Mouse (Mus musculus) thymus, postnatal 25 days (tissue): ENCODE data around the gene Elp6.

ENCODE experiments used
- DNase-seq: peaks from one replicate; pipeline ENCODE4 v3.0.0; 2022

The Elp6 gene

DNA sequence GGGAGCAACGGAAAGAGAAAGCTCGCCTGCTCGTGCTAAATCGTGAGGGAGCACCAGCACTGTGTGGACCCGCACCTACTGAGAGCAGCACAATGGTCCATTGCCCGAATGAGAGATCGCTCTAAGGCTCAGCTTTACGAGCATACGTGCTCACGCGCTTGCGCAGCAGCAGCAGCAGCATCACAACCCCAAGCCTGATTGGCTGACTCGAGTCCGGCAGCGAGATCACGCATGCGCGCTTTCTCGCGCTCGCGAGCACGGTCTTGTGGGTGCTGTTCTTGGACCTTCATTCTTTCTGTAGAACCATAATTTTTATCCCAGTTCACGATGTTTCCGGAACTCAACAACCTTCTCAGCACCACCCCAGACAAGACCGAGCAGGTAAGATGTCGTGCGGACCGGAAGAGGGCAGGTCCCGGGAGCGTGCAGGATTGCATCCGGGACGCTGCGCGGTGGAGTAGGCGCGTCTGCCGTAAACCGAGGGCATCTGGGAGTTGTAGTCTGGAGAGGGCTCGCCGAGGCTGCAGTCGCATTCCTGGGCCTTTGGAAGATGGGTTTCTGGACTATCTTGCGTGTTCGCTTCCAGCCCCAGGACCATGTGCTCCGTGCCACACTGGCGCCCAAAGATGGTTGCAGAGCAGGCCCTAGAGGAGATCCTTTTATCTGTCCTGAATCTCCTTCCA lies at the start of gene Elp6:
Gene Elp6, plus strand, starts transcription at position 205 of the 683 bp plus-strand sequence.
- peak; percentile 89 for DNase-seq

DNA sequence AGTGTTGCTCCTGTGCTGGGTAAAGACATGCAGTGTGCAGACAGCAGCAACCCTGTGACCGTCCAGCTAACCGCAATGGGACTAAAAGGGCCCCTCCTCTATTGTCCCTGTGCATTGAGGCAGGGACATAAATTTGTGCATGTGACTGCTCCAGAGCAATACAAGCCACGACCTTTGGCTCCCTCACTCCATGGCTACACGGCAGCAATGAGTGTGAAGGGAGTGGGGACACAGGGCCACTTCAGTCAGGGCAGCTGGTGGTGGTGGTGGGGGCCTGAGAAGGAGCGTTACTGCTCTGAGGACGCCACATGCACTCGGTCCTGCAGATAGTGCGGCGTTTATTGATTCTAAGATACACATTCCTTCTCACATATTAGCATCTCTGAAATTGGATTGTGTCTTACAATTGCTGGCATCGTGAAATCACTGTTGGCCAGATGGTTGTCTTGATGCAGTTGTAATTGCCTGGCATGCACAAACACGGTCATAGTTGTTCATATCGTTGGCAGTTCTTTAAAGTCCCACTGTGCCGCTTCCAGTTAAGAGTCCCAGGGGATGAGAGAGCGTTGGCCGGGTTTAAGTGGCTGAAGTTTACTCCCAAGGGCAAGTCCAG lies 49.5 kb upstream of the Elp6 start:
- DNase-seq = no peak

DNA sequence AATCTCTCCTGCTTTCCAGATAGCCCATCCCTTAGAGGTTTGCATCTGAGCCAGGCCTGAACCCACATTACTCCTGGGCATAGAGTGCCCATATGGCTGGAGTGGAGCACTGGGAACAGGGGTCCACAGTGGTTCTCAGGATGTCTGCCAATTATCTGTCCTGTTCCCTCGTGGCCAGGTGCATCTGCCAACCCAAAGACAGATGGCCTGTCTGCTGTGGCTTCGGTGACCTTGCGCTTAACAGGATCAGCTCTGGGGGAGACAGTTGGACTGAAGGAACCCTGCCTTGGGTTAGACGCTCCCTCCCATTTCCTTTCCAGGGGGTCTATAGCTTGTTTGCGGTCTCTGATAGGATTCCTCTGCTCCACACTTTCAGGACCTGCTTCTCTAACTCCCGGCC lies 46.3 kb upstream of the Elp6 start:
- no peak for DNase-seq

DNA sequence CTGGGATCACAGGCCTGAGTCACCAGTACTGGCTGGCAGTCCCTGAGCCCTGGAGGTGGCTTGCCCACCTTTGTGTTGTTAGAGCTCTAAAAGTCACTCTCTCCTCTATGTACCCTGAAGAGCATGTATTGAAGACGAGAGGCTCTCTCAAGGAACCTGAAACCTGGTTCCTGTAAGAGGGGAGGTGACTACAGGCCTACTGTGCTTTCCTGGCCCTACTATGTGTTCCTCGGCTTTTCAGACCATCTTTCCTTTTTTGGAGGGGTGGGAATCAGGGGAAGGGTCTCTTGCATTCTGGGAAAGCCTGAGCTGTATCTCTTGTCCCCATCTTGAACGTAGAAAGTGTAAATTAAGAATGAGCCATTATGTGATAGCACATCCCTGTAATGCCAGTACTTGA lies 45.9 kb upstream of the Elp6 start:
- no peak for DNase-seq

DNA sequence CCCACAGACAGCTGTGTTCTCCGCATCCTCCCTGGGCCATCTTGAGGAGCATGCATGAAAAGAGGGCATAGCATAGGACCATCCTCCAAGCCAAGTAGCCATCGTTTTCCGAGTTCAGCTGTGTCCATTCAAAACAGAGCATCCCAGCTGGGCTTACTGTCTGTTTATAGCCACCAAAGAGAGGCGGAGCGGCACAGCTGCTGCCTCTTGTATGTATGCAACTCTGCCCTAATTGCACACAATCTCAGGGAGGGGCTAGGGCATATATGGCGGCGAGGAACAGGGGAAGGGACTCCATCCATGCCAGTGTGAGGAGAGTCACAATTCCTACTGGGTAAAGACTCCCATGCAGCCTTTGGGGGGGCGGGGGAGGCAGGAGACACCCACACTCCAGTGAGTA lies 41.8 kb upstream of the Elp6 start:
- DNase-seq = no peak

DNA sequence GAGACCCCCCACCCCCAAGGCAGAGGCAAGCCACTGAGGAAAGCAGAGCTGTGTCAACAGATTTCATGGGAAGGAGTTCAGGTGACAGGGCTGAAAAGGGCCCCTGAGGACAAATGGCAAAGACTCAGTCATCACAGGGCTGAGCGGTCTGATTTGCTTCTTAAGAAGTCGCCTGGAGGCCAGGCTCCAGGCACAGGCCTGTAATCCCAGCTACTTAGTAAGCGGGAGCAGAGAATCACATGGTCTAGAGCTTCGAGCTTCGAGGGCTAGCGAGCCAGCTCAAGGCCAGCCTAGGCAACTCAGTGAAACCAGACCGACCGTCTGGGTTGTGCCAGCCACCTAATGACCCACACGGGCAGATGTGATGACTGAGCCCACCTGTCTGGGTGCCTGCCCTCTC lies 40.0 kb upstream of the Elp6 start:
- no peak for DNase-seq

DNA sequence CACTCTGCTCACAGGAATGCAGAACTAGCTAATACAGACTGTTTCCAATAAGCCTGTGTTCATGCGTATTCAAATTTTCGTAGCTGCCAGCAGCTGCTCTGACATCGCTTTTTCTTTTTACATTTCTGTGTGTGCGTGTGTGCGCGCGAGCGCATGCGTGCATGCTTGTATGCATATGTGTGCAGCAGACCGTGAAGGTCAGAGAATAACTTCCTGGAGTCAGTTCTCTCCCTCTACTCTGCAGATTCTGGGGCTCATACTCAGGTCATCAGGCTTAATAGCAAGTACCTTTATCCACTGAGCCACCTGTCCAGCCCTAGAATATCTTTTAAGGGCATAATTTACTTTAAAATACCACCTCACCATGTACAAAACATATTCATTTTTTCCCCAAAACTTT lies 36.6 kb upstream of the Elp6 start:
- DNase-seq = no peak

DNA sequence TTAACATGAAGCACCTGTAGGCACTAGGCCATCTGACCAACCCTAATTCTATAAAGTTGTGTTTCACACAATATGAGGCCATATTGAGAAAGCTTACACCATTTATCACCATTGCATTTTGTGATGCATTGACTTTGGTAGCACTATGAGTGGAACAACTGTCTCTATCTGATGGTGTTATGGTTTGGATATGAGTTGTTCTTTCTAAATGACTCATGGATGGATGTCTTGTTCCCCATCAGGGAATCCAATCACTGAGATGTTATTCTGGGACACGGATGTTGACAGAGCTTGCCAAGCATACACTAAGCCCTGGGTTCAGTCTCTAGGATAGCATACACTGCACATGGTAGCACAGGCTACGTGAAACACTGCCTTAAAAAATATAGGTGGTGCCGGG lies 32.6 kb upstream of the Elp6 start:
- DNase-seq = no peak

DNA sequence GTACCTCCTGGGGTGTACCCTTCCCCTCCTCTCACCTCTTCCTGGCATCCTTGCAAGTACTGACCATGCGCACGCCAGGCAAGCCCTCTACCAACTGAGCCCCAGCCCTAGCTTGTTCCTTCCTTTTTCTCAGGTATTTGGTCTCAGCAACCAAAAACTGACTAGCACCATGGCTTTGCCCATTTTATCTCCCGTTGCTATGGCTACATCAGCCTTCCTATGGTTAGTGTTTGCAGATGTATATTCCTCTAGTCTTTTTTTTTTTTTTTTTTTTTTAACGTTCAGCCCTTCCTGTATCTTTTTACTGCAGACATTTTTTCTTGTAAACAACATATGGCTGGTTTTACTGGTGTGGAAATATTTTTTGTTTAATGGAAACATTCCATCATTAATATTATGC lies 31.5 kb upstream of the Elp6 start:
- no peak for DNase-seq

DNA sequence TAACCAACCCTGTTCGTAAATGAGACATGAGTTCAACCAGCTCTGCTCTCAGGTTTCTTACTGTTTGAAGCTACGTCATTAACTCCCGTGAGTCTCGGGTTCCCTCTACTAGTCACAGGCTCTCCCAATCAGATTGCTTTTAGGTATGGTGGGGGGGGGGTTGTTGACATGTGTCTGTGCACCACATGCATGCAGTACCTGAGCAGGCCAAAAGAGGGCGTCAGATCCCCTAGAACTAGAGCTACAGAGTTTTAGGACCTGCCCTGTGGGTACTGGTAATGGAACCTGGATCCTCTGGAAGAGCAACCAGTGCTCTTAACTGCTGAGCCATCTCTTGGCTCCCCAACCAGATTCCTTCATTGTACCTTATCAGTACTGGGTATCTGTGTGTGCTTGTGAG lies 29.1 kb upstream of the Elp6 start:
- DNase-seq = peak; percentile 19

DNA sequence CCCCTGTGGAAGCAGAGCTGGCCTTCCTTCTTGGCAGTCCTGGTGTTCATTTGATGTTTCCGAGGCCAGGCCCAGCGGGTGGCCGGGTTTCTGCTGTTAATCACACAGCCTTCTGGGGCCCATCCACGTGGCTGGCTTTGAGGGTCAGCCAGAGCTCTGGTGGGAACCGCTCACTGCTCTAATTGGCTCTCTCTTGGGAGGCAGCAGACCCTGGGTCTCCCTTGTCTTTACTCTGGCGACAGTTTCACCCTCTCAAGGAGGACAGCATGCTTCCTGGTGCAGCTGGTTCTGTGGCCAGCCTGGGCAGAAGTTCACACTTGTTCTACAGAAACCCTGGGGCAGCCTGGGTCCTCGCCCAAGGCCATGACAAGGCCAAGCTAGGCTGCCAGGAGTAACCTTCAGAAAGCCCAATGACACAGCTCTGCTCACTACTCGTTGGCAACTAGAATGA lies 27.5 kb upstream of the Elp6 start:
- no peak for DNase-seq

DNA sequence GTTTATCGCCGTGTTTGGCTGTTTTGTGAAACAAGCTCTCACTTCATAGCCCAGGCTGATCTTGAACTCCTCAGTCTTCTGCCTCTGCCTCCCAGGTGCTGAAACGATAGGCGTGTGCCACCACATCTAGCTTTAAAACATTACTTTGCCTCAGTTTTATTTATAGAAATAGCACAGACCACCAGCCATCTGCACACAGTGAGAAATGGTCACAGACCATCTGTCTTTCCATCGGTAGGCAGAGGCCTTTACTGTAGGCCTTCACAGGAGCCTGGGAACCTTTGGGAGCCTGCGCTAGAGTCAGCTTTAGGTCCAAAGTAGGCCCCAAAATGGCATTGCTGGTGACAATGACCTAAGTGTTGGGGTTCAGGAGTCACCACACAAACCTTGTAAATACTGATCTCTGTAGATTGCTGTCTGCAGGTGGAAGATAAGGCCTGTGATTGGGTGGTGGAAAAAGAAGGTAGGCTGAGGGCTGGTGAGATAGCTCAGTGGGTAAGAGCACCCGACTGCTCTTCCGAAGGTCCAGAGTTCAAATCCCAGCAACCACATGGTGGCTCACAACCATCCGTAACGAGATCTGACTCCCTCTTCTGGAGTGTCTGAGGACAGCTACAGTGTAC lies 20.8 kb upstream of the Elp6 start:
- DNase-seq = no peak

DNA sequence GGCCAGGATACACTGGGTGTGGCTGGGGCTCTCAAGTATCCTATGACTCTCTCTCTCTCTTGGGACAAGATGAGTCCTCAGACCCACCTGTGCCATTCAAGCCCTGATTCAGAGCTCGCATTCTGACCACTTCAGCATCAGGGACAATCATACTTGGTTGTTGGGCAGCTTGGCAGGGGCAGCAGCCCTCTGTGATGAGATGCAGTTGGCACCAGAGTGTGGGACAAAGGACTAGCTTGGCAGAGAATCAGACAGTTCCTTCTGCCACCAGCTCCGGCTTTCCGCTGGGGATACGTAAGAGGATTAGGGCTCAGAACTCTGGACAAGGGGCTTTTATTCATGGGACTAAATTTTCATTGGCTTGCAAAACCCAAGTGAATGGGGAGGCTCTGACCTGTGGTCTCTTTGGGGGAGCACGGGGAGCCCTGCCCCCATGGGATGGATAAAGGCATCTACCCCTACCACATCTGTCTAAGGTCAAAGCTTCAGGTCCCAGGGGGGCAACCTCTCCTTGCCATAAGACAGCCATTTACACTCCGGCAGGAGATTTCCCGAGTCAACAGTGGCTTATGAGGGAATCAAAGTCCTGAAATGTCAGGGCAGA lies 17.6 kb upstream of the Elp6 start:
- no peak for DNase-seq

DNA sequence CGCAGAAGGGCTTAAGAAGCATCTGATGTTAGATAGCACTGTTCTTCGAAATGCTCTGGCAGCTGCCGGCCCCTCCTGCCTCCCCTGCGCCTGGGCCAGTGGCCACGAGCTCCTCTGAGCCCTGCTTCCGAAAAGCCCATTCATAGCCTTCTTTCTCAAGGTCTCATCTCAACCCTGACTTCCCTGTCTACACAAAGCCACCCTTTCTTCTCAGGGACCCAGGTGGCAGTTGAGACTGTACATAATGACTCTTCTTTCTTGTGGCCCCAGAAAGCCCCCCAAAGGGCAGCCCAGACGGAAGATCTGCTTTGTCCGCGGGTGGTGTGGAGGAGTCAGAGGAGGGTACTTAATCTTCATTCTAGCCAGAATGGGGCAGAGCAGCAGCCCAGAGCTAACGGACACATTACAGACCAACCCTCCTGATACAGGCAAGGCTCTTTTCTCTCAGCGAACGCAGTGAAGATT lies 11.7 kb upstream of the Elp6 start:
- no peak for DNase-seq

DNA sequence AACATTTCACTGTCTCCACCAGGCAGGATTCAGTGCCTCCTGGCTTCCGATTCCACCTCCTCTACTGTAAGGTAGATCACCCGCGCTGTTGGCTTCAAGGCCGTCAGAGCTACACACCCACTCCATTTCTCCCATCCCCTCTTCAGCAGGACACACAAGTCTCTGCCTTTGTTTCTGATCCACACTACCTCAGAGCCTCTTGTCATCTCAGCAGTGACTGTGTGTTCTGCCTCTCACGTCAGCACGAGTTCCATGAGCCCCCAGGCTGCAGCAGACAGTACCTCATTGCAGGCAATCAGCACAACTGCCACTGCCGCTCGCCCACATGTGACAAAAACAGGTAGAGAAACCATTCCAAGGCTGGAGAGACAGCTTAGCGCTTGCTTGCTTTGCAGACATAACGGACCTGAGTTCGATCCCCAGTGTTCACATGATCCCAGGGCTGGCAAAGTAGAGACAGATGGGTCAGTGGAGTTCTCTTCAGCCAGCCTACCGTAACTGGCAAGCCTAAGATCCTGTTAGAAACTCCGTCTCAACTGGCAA lies 11.0 kb upstream of the Elp6 start:
- no peak for DNase-seq

DNA sequence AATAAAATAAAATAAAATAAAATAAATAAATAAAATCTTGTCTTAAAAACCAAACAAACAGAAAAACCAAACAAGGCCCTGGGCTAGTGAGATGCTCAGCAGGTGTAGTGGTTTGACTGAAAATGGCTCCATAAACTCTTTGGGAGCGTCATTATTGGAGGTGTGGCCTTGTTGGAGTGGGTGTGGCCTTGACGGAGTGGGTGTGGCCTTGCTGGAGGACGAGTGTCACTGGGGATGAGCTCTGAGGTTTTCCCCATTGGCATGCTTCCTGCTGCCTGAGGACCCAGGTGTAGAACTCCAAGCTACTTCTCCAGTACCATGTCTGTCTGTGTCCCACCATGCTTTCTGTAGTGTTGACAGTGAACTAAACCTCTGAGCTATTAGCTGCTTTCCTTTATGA lies 10.2 kb upstream of the Elp6 start:
- DNase-seq = no peak

DNA sequence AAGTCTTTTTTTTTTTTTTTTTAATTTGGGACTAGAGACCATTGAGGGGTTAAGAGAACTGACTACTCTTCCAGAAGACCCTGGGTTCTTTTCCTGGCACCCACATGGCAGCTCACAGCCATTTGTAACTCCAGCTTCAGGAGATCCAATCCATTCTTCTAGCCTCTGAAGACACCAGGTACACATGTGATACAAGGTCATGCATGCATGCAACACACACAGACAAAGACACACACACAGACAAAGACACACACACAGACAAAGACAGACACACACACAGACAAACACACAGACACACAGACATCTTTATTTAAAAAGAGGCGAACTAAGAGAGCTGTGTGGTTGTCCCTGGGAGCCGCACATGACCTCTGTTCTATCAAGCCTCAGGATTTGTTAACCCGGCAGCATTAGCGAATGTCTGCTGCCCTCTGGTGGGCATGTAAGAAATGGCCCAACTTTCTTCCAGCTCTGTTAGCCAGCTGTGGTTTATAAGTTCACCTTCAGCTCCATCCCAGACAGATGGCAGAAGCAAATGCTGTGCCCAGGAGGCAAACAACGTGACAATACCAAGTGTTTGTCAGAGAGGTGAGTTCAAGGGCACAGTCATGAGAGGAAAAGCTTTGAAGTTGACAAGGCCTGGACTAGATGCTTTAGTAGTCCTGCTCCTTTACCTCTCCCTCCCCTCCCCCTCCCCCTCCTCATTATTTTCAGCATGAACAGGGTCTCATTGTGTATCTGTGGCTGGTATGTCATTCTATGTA lies 7.9 kb upstream of the Elp6 start:
- DNase-seq = peak; percentile 75

DNA sequence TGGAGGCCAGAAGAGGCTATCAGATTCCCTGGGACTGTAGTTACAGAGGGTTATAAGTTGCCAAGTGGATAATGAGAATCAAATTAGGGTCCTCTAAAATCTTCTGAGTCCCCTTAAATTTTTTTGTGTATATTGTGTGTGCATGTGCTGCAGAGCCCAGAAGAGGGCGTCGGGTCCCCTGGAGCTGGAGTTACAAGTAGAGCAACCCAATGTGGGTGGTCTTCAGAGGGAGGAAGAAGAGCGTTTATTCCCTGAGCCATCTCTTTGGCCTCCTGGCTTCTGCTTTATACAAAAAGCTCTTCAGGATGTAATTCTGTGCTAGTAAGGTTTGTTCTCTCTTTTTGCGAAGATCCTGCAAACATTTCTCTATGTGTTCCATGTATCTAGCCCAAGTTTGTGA lies 457 bp upstream of the Elp6 start:
- peak; percentile 51 for DNase-seq

DNA sequence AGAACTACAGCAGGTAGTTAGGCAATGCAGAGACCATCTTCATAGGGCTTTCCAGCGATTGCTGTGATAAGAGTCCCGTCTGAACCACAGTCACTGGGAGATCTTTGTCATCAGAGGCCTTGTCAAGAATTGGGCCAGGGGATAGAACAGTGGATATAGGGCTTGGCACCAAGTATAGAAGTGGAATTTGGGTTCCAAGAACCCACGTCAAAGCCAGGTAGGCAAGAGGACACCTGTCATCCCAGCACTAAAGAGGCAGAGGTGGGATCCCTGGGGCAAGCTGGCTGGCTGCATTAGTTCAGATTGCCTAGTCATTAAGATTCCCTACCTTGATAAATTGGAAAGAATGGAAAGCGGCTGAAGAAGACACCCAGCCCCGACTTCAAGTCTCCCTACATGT lies 1.4 kb downstream of the Elp6 start:
- no peak for DNase-seq

DNA sequence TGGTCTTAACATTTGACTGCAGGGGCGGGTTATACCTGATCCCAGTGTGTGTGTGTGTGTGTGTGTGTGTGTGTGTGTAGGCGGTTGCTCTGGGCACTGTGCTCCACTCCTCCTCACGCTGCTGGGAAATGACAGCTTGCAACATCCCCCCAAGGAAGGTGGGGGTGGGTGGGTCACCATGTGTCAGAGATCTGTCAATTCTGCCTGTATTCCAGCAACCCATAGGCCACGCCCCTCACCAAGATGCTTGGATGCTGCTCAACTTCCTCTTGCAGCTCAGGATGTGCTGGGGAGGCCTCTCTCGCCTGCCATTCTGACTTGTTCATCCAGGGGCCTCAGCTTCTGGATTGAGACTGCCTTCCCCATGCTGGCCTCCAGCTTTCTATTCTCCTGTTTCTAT lies 9.7 kb downstream of the Elp6 start:
- no peak for DNase-seq

DNA sequence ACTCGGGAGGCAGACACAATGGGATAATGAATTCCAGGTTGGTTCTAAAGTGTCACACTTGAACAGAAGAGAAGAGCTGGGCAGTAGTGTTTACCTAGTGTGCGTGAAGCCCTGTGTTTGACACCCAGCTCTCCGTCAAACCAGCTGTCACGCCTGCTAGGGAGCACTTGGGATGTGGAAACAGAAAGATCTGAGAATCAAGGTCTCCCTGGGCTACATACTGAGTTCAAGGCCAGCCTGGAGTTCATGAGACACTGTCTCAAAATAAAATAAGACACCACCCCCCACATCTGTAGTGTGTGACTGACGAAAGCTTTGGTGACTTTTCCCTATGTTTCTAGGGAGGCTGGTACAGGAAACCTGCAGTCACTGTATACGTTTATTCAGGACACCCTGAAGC lies 10.4 kb downstream of the Elp6 start:
- no peak for DNase-seq

DNA sequence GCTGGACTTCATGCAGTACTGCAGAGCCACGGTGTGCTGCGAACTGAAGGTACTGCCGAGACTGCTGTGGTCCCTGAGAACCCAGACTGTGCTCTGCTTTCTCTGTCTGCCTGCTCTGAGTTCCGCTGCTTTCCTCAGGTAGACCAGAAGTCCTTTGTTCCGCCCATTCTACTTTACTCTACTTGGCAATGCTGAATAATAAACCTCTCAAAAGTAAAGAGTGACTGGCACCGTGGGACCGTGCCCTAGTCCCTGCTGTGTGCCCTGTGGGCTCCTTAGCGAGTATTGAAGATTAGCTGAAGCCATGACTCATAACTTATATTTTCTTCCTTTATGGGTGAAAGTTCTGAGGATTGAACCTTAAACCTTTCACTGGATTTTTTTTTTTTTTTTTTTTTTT lies 10.9 kb downstream of the Elp6 start:
- no peak for DNase-seq

DNA sequence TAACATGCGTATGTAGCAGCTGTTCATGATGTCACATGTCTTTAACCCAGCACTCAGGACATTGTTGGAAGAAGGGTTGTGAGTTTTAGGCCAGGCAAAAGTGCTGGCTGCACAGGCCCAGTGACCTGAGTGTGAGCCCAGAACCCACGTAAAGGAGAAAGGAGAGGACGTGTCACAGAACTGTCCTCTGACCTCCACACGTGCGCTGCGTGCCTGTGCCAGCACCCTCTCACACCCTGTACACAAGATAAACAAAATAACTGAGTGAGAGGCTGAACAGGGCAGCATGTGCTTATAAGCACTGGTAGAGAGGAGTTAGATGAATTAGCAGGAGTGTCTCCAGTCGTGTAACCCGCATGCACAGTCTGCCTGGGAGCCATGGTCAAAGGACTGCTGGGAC lies 11.5 kb downstream of the Elp6 start:
- no peak for DNase-seq
